Mouse (Mus musculus): ENCODE data around the gene Gpc3.
"Not testable (repeated sequence)": the region's sequence is repeated elsewhere in the genome, so short reads cannot be mapped to it uniquely, and the experiment has no call there.

Gene Gpc3

DNA sequence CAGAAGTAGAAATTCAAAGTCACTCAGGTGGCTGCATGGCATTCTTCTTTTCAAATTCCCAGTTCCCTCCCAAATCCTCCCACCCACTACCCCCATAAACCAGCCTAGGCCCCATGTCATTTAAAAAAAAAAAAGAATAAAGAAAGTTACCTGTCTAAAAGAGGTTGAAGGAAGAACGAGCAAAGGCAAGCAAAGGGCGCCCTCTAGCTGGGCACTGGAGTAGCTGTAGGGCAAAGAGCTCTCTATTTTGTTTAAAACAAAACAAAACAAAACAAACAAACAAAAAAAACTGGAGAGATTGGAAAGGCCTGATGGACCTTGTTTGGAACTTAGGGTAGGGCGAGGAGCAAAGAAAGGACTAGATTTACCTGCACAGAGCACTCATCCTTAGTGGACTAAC lies 238.6 kb downstream of the Gpc3 start:
- DNase-seq: peak; percentile 25

DNA sequence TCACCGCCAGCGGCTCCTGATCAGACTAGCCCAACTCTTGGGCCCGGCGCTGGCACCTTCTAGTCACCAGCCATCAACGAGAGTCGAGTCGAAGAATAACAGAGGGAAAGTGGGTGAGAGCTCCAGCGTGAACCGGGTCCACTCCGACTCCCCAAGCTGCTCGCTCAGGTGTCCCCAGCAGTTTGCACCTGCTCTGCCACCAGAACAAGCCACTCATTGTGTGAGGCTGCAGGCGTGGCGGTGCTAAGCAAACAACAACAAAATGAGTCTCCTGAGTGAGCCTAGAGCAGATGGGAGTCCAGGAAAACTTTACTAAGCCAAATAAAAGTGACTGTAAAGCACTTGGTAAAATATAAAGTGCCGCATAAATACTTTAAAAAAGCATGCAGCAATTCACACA lies 239.5 kb downstream of the Gpc3 start:
- no peak for DNase-seq

DNA sequence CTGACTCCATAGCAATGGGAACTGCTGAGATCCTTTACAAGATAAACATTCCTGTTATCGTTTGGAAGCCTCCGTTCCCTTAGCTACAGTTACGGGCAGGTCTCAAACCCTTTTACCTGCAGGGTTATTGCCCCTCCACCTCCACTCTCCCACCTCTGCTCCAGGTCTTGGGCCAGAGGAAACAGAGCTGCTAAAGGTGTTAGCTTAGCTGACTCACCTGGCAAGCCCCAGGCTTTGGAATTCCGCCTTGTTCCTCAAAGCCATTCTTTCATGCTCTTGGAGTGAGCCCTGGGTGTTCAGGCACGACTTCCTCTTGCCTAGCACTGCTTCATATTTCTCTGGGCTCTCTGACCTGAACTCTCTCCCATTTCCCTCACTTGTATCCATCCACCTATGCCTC lies 241.3 kb downstream of the Gpc3 start:
- no peak for DNase-seq

DNA sequence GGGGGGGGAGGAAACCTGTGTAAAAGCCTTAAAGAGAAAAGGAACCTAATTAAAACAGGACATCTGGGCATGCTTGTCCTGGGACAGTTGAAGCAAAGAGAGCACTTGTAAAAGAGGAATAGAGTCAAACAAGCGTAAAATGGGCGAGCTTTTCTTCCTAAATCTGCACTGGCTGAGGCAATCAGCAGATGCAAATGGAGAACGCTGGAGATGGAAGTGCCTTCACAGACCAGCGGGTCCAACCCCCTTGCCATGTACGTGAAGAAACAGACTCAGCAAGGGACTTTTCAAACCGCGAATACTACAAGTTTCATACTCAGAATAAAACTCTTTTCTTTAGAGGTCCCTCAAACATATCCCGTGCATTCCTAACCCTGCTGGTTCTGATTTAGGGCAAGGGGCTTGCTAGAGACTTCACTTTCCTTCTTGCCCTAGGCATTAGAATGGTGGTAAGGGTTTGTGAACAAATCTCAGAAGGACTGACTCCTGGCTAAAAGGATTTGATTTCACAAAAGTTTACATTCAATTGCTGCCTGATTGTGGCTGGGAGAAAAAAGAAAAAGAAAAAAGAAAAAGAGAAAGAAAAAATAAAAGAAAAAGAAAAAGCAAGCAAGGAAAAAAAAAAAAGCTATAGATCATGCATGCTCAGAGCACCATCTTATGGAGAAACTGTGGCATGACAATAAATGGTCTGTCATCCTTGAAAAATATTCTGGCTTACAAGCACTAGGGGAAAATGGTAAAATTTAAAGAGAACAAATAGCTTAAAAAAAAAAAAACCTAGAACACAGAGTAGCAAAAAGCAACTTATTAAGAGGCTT lies 243.6 kb downstream of the Gpc3 start:
- peak; percentile 57 for DNase-seq

DNA sequence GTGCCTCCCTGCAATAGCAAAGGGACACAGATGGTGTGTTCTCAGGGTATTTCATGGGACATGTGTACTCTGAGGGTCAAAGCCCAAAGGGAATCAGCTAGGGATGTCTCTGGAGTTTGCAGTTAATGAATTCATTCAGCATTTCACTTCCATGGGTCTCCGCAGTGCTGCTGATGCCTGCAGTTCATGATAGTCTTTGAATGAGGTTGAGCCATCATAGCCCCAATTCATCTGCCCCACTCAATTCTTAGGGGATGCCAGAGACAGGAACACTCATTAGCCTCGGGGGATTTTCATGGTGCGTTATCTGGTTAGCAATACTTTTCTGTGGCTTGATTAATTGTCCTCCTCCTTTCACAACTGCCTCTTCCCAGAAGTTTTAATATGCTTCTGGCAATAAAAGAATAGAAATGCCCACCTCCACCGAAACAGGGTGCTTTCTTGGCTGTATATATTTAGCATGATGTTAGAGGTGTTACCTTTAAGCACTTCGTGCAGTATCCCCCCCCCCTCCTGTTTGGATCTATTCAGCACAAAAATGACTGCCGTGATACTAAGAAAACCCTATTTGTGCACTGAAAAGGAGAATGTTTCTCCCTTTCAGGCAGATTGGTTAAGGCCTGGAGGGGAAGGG lies 244.3 kb downstream of the Gpc3 start:
- no peak for DNase-seq

DNA sequence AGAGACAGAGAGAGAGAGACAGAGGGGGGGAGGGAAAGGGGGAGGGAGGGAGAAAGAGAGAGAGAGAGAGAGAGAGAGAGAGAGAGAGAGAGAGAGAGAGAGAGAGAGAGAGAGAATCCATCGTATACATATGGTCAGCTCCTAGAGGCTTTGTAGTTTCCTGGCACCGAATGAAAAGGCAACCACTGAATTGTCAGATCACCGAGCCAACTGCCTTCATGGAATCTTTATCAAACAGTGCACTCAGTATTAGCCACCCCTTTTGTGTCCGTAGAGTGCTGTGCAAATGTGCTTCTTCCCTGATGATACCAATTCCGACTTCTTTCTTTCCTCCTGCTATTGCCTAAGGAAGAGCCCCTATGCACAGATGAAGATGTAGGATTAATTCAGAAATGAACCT lies 246.9 kb downstream of the Gpc3 start:
- DNase-seq: no peak

DNA sequence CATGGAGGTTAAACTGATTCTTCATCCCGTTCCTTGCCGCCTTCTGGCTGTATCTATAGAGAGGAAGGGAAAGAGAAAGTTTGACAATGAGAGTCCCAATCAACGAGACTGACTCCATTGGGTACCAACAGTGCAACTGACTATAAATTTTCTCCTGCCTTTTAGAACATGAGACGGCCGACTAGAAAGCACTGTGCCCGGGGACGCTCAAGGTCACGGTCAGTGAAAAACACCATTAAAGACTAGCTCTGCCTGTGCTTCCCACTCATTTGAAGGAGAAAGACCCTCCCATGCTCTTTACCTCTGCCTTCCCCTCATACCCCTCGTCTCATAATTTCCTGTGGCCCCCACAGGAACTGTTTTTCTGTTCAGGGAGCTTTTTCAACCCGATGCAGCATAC lies 248.0 kb downstream of the Gpc3 start:
- DNase-seq: no peak

DNA sequence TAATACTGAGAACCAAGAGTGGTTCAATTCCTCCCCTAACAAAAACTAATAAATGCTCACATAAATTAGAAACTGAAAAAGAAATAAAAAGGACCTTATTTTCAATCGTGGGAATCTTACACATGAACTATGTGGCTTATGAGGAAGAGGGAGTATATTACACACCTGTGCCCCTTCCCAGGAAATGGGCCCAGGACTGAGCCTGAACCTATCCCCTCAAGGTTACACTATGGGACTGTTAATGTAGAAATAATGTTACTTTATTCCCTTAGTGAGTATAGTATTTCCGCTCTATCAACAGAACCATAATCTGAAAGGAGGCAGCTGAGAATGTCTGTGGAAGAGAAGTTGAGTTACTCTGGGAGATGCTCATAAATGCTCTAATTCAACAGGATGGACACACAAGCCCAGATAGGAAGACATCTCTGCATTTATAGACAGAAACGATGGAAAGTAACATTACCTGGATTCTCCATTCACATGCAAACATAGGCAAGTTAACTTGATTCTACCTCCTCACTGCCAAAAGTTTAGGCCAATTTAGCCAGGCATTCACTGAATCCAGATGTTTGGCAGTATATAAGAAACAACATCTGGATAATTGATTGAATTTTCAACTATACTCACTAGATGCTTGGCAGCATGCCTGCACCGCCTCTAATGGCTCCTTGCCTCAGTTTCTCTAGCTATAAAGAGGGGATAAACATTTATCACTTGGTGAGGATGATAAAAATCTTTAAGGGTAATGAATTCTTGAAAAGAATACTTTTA lies 251.3 kb downstream of the Gpc3 start:
- no peak for DNase-seq

DNA sequence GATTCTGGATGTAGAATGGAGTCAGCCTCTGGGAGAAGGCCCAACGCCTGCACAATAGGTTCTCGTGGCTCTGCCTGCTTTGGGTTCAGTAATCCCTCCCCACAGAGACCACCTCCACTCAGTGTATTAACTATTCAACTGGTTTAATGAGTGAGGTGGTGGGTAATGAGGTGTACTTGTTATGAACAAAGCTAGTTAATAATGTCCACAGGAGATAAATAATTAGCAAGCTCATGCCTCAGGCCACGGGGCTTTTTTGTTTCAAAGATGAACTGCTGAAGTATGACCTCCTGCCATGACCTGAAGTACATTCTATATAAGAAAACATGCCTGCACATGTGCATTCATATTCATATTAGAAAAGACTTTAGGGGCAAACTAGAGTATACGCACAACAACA lies 260.8 kb downstream of the Gpc3 start:
- no peak for DNase-seq

DNA sequence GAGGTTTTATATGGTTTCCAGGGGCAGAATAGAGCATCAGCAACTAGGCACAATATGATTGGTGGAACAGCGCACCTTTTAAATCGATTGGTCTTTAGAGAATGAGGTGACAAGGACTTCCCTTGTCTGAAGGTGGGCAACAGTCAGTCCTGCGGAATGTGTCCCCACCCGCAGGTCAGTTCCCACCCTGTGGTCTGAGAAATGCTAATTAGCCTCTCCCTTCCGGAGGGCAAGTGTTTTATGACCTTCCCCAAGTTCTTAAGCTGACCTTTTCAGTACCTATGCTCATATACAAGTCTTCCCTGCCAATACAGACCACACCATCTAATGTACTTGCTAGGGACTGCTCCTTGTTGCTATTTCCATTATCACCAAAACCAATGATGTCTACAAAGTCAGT lies 263.1 kb downstream of the Gpc3 start:
- DNase-seq: not testable (repeated sequence)

DNA sequence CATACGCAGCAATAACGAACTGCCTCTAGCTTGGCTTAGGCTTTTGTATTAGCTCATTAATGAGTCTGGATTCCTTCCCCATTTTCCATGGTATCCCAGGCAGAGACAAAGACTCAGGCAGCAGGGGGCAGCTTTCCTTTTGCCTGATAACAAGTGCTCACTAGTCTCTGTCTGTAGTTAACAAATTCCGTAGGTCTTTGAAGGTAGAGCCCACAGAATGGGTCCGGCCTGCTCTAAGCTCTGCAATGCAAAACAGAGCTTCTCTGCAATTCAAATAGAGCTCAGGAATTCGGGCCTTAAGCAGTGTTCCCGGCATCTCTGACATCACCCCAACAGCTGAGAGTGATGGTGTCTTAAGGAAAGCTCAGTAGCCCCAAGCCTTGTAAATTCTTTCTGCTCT lies 265.0 kb downstream of the Gpc3 start:
- DNase-seq: peak; percentile 85

DNA sequence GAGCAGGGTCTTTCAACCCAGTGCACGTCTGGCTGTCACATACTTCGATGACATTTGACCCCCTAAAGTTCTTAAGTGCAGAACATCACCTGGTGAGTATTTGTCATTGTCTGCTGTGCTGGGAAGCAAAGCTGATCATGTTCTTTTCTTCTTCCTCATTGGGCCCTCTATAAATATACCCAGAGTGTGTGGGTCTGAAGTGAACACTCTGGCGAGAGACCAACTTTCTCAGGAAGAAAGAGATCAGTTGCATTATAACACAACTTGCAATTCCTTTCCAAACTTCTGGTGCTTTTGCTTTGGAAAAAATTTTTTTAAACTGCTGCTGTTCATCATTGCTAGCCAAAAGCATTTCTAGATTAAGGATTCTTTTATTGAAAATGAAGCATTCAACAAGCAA lies 269.7 kb downstream of the Gpc3 start:
- DNase-seq: no peak

DNA sequence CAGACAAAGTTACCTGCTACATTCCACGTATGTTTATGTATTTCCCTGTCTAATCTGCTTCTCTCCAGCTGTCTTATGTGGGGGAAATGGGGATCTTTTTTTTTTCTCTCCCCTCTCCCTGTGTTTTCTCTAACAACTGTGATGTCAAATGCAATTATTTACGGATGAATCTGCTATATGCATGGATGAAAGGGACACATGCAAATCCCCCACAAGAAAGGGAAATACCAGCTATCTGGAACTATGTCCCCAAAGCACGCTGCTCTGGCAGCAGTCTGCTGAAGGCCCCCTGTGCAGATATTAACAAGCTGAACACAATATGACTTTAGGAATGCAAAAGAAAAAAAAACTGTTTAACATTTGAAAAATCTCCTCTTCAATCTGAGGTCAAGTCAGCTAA lies 273.5 kb downstream of the Gpc3 start:
- peak; percentile 81 for DNase-seq

DNA sequence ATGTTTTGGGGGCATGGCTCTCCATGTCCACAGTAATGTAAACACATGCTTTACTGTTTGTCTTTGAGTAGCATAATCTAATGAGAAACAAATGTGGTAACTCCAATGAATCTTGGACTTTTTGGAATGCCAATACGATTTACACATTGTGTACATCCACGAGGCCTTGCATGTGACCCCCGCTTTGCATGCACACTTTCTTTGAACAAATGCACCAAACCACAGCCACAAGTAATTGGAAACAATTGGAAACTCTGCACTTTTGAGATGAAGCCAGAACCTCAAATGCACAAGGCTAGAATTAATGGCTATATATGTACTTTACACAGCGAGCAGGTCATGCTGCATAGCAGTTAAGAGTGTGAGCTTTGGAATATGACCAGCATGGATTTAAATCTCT lies 292.0 kb downstream of the Gpc3 start:
- no peak for DNase-seq

DNA sequence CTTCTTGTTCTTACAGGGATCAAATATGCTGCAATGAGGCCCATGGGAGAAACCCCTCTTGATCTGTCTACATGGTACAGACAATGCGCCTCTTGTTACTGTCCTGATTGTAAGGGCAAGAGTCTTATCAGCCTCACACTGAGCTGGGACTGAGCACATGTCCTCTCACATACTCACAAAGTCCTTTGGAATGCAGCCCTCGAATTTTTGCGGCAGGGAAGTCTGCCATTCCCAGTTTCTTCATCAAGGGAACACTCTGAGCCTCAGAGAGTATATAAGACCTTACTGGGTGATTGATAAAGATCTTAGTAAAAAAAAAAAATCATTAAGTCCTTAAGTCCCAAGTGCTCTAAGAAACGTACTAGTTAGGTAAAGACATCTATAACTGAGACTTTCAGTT lies 293.1 kb downstream of the Gpc3 start:
- peak; percentile 65 for DNase-seq

DNA sequence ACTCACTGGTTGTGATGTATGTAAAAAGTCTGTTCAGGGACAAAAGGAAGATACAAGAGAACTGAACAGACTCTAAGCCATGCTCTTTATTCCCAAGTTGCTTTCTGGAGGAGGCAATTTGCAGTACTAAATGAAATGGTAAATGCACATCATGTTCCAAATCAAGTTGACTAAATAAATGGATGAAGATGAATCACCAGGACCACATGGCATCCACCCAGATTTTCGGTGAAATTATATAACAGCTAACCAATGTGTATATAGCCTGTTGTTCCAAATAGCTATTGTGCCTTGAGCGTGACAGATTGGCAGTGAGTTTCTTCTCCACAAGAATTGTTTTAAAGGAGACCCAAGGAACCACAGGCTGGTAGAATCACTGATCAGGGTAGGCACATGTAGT lies 302.8 kb downstream of the Gpc3 start:
- no peak for DNase-seq

DNA sequence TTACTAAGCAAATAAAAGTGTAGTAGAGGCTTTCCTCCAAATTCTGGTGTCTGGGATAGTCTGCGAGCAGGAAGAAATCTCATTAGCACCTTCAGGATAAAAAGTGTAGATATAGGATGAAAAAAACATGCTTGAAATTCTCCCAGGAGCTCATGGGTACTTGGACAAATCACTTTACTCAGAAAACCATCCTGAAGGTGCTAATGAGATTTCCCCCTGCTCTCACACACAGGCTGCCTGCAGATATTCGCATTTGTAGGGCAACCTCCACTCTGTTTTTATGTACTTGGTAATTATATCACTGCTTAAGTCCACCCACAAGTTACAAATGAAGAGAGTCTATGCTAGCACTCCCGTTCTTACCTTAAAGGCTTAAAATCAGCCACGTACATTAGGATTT lies 308.5 kb downstream of the Gpc3 start:
- no peak for DNase-seq

DNA sequence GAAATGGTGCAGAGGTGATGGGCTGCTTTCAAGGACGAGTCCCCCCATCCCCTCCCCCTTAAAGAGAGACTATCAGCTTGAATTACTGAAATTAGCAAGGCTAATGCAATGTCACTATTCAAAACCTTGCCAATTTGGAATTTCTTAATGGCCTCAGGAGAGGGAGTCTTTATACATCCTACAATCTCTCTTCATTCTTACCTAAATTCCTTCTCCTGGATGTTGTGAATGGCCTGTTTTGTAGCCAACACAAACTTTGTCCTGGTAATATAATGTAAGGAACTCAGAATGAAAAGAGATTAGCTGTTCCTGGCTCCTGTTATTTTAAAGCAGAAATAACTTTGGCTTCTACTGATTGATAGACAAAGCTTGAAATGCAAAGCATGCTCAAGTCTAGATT lies 325.0 kb downstream of the Gpc3 start:
- no peak for DNase-seq

DNA sequence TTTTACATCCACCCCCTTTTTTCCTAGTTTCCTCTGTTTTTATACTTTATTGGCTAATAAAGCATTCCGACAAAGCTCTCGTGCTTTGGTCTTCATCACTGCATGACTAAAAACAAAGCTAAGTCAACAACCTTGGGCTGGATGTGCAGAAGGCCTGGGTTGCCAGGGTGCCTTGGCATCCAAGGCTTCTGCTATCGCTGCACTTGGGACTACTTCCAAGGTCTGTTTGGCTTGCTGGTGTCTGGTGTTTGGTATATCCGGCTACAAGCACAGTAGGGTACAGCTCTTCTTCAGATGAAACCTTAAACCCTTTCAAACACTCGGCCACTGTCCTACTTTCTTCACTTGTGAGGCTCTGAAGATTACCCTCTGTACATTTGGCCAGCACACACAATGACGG lies 325.8 kb downstream of the Gpc3 start:
- no peak for DNase-seq

DNA sequence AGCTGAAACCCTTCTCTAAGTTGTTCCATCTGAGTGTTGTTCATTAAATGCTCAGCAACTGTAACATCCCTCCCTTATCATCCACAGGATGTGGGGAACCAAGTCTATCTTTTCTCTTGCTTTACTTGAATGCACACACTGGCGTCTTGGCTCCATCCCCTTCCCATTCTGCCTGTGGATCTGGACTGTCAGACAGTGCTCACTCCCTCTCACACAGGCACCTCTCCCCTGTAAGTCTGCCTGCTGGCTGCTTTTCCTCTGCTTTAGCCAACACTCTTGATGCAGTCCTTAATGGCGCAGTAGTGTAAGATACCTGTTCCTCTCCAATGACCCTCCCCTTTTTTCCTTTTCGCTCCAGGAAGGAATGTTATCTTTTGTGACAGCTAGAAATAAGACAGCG lies 331.7 kb downstream of the Gpc3 start:
- no peak for DNase-seq

DNA sequence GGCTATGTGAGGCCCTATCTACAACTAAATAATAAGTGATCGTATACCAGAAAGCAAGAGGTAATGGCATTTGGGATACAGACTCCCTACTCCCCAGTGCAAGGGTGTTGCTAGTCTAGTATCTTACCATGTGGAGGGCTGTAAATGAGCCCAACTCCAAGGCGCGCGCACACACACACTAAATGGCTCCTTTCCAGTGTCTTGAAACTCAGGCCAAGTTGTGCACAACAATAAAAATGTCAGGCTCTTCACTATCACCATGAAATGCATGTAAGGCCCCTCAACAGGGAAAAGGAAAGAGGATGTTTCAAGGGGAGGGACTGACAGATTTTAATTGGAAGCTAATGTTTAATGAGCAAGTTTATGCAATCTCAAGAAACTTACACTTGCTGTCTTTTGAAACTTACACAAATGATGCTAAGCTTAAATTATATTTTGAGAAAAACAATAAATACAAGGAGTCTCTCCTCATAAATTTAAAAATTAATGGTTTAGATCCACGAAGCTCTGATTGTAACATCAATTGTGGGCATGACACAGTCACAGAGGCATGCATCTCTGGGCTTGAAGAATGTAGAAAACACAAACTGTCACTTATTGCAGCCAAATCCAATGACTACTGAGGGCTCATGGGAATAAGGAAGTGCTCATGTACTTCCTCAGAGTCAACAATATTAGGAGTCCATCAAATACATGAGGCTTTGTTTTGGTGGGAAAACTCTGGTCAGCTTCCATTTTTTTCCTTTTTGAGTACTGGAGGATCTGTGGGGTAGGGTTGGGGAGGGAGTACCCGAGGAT lies 332.4 kb downstream of the Gpc3 start:
- no peak for DNase-seq

DNA sequence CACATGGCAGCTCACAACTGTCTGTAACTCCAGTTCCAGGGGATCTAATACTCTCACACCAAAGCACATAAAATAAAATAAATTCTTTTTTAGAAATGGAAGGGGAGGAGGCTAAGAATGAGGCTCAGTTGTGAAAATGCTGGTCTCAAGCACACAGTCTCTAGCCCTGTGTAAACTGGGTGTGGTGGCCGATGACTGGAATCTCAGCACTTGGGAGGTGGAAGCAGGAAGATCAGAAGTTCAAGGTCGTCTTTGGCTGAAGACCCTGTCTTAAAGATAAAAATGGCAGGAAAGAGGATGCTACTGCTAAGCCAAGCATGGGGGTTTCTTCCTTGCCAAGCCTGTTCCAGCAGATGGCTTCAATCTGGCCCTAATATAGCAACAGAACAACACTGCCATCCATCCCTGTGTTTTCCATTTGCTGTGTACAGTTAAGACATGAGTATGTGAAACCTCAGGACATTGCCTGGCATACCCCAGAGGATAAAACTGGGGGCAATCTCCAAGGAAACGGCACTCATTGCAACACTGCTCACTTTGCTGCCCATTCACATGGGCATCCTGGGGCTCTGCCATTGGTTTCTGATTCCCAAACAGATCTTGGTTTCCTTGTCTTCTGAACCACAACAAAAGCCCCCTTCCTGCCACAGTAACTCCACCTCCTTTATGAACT lies 334.9 kb downstream of the Gpc3 start:
- DNase-seq: no peak

DNA sequence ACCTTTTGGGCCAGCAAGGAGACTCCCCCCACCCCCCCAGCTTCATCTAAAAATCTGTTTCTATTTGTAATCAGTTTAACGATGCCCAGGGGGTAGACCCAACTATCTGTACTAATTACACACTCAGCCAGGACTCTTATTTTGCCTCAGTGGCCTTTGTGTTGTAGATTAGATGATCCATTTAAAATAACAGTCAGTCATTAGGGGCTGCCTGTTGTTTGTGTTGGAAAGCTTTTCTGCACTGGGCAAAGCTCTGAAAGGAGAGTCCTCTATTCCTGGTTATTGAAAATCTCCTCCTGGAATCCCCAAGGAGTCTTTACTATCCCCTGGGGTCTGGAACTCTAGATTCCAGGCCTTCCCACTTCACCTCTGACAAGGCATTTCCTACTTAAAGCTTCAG lies 336.2 kb downstream of the Gpc3 start:
- DNase-seq: peak; percentile 40

All from retina, postnatal 1 day (tissue).